In genomic region chrX:9222412-9223221, GRCm38 (mm10) we compare ENCODE assay signal across 1 mouse cellular context.
TF ChIP-seq lines count a peak whose summit lies in the region.

No protein-coding gene starts in this region.

TF ChIP-seq in MEL, 35 proteins besides CTCF, POLR2A, EP300 and RAD21:
- TF ChIP-seq MAFK (IDR thresholded peaks at IDR 0.05; ENCODE audit: borderline replicate concordance, low read depth, low read length) (no peak), SMC3 (IDR thresholded peaks at IDR 0.05; ENCODE audit: low read depth, low read length) (no peak), MXI1 (IDR thresholded peaks at IDR 0.05; ENCODE audit: low read depth, low read length) (no peak)
